Mouse (Mus musculus): ENCODE data around the gene Ttll12. TPM values are rescaled to one million over a fixed set of nuclear protein-coding genes. Genes with fewer than 3 reads are reported as not detected.
A peak's percentile ranks its signal among the peaks of the same experiment; 100 is the strongest.

The Ttll12 gene
- total and polyA plus RNA-seq, 3 experiments = 21.9 to 40.0 (median 31.1) TPM

DNA sequence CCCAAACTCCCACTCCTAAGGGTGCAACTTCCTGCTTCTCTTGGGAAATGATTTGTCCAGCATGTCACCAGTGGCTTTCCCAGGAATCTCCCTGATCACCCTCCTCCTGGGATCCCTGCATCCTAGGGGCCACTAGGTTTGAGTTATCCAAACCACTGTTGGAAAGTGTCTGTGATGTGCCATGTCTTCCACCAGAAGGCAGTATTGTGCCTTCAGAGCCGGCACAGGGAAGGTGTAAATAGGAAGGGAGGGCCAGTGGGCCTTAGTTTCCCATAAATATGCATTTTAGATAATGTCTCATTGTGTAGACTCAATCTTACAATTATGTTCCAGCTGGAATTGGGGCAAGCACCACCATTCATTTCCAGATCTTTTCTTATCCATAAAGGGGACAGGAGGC, 39.1 kb upstream of the Ttll12 start:
- no peak overlapping the region for H3K4me3 ChIP-seq (replicated peaks in 1 of 3; ENCODE audit: low read depth in 2 of 3, low read length in 2 of 3, poor library complexity in 1 of 3)
- no peak overlapping the region for H3K4me2 ChIP-seq (ENCODE audit: insufficient read depth, low read depth, poor library complexity, severe bottlenecking)
- H3K4me1 ChIP-seq (ENCODE audit: control insufficient read depth in 1 of 2, insufficient read depth in 2 of 2) = no peaks in the 10 kb centered on the region
- in situ Hi-C loops (cut with MboI; ENCODE audit: low pct_ligation_motif_present, low pct_unique_long_range_greater_than_20kb, low sequenced_read_pairs) = no loop called here
- H3K79me2 ChIP-seq (replicated peaks; ENCODE audit: control insufficient read depth, extremely low read depth, insufficient read depth, poor library complexity, severe bottlenecking) = no peaks in the 10 kb centered on the region
- TF ChIP-seq RAD21 (IDR thresholded peaks at IDR 0.05; ENCODE audit: low read depth, low read length) (peak; percentile 64), CTCF (conservative IDR thresholded peaks at IDR 0.05 in 1 of 2, IDR thresholded peaks at IDR 0.05 in 1 of 2; ENCODE audit: low read depth in 2 of 2, low read length in 2 of 2) (peak in 1 of 2 experiments; percentile 74; a peak in 2 of 4 replicates), SMC3 (IDR thresholded peaks at IDR 0.05; ENCODE audit: low read depth, low read length) (peak; percentile 72), MXI1 (IDR thresholded peaks at IDR 0.05; ENCODE audit: low read depth, low read length) (no peak), HCFC1 (IDR thresholded peaks at IDR 0.05; ENCODE audit: low read depth, low read length) (no peak)
- peak; percentile 7 for DNase-seq (ENCODE audit: extremely low read depth)
- no peak overlapping the region for H3K9ac ChIP-seq (ENCODE audit: insufficient read depth, low read depth)
- dilution Hi-C loops (cut with MboI; ENCODE audit: extremely low pct_ligation_motif_present, extremely low pct_unique_long_range_greater_than_20kb, low sequenced_read_pairs) = no loop called here
- peaks cover 90% of the 10 kb centered on the region for H3K27me3 ChIP-seq (replicated peaks)
- no peak overlapping the region for H3K27ac ChIP-seq (ENCODE audit: insufficient read depth, low read depth)
- peaks cover 12% of the 10 kb centered on the region for H3K9me3 ChIP-seq (replicated peaks; ENCODE audit: low read length)
- H3K36me3 ChIP-seq (replicated peaks in 1 of 2; ENCODE audit: control insufficient read depth in 1 of 2, insufficient read depth in 1 of 2, low read length in 1 of 2) = no peaks in the 10 kb centered on the region

GRCm38 (mm10) chr15:83631071-83631470, 36.1 kb upstream of the Ttll12 start:
- H3K27me3 ChIP-seq (replicated peaks) = peaks cover 79% of the 10 kb centered on the region
- dilution Hi-C loops (cut with MboI; ENCODE audit: extremely low pct_ligation_motif_present, extremely low pct_unique_long_range_greater_than_20kb, low sequenced_read_pairs) (no loop called here), in situ Hi-C loops (cut with MboI; ENCODE audit: low pct_ligation_motif_present, low pct_unique_long_range_greater_than_20kb, low sequenced_read_pairs) (no loop called here)
- no peak for TF ChIP-seq MAX (IDR thresholded peaks at IDR 0.05; ENCODE audit: low read length)
- no peak overlapping the region for H3K9ac ChIP-seq (ENCODE audit: insufficient read depth, low read depth)
- no peak for DNase-seq (ENCODE audit: extremely low read depth)
- H3K4me2 ChIP-seq (ENCODE audit: insufficient read depth, low read depth, poor library complexity, severe bottlenecking) = no peak overlapping the region
- H3K27ac ChIP-seq (ENCODE audit: insufficient read depth, low read depth) = no peak overlapping the region
- H3K4me1 ChIP-seq (ENCODE audit: control insufficient read depth in 1 of 2, insufficient read depth in 2 of 2) = 0 out of 4 replicates have a peak, but pooled peaks cover 0 to 1% of the 10 kb centered on the region in 2 experiments
- H3K9me3 ChIP-seq (replicated peaks; ENCODE audit: low read length) = peaks cover 18% of the 10 kb centered on the region
- H3K4me3 ChIP-seq (replicated peaks in 1 of 3; ENCODE audit: low read depth in 2 of 3, low read length in 2 of 3, poor library complexity in 1 of 3) = no peak overlapping the region
- H3K79me2 ChIP-seq (replicated peaks; ENCODE audit: control insufficient read depth, extremely low read depth, insufficient read depth, poor library complexity, severe bottlenecking) = no peaks in the 10 kb centered on the region
- H3K36me3 ChIP-seq (replicated peaks in 1 of 2; ENCODE audit: control insufficient read depth in 1 of 2, insufficient read depth in 1 of 2, low read length in 1 of 2) = no peaks in the 10 kb centered on the region

DNA sequence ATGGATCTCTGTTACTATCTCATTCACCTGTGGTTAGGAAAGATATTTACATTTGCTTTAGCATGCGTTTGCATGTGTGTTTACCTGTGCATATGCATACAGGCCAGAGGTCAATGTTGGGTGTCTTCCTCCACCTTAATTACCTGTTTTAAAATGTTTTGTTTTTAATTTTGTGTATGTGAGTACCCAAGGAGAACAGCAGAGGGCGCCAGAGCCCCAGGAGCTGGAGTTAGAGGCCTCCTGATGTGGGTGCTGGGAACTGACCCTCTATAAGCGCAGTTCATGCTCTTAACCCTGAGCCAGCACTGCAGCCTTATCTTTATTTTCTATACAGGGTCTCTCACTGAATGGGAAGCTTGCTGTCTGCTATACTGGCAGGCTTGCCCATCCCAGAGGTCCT, 34.8 kb upstream of the Ttll12 start:
- dilution Hi-C loops (cut with MboI; ENCODE audit: extremely low pct_ligation_motif_present, extremely low pct_unique_long_range_greater_than_20kb, low sequenced_read_pairs) = no loop called here
- H3K4me1 ChIP-seq (ENCODE audit: control insufficient read depth in 1 of 2, insufficient read depth in 2 of 2) = 0 out of 4 replicates have a peak, but pooled peaks cover 0 to 3% of the 10 kb centered on the region in 2 experiments
- no peak overlapping the region for H3K4me2 ChIP-seq (ENCODE audit: insufficient read depth, low read depth, poor library complexity, severe bottlenecking)
- no peak overlapping the region for H3K9ac ChIP-seq (ENCODE audit: insufficient read depth, low read depth)
- DNase-seq (ENCODE audit: extremely low read depth) = no peak
- peaks cover 72% of the 10 kb centered on the region for H3K27me3 ChIP-seq (replicated peaks)
- in situ Hi-C loops (cut with MboI; ENCODE audit: low pct_ligation_motif_present, low pct_unique_long_range_greater_than_20kb, low sequenced_read_pairs) = no loop called here
- H3K79me2 ChIP-seq (replicated peaks; ENCODE audit: control insufficient read depth, extremely low read depth, insufficient read depth, poor library complexity, severe bottlenecking) = no peaks in the 10 kb centered on the region
- no peak overlapping the region for H3K27ac ChIP-seq (ENCODE audit: insufficient read depth, low read depth)
- TF ChIP-seq CTCF (conservative IDR thresholded peaks at IDR 0.05 in 1 of 2, IDR thresholded peaks at IDR 0.05 in 1 of 2; ENCODE audit: low read depth in 2 of 2, low read length in 2 of 2) = peak; percentile 1 to 25; a peak in 2 of 4 replicates
- TF ChIP-seq GABPA (IDR thresholded peaks at IDR 0.05; ENCODE audit: insufficient replicate concordance, low read depth, low read length) = no peak
- no peak for TF ChIP-seq NRF1 (IDR thresholded peaks at IDR 0.05; ENCODE audit: low read depth, low read length)
- no peaks in the 10 kb centered on the region for H3K36me3 ChIP-seq (replicated peaks in 1 of 2; ENCODE audit: control insufficient read depth in 1 of 2, insufficient read depth in 1 of 2, low read length in 1 of 2)
- no peak overlapping the region for H3K4me3 ChIP-seq (replicated peaks in 1 of 3; ENCODE audit: low read depth in 2 of 3, low read length in 2 of 3, poor library complexity in 1 of 3)
- H3K9me3 ChIP-seq (replicated peaks; ENCODE audit: low read length) = peaks cover 19% of the 10 kb centered on the region
